Mouse (Mus musculus) cortical plate, adult 2 months (tissue): ENCODE data around the gene Tpsb2.

ENCODE experiments used
- CTCF ChIP-seq: fragments of 200-500 bp; IDR thresholded peaks from 2 replicates; pipeline ENCODE4 v1.5.1; 2011; ENCODE audit warnings: mild to moderate bottlenecking, control low read depth, low read length; ENCODE audit not compliant: insufficient read depth; ENCODE audit errors: extremely low read depth
- POLR2A ChIP-seq: fragments of 200-500 bp; IDR thresholded peaks from 2 replicates; pipeline ENCODE4 v1.6.1; 2011; ENCODE audit warnings: mild to moderate bottlenecking, low read length, control low read depth; ENCODE audit not compliant: insufficient read depth; ENCODE audit errors: extremely low read depth

- TF ChIP-seq CTCF (no peak), POLR2A (no peak)
These were observed 45.3 kb upstream of the Tpsb2 start for GRCm38 (mm10) chr17:25320819-25321218.
